Mouse (Mus musculus): ENCODE measurements around the gene Nr1h3. TPM values are rescaled to one million over a fixed set of nuclear protein-coding genes. Genes with fewer than 3 reads are reported as not detected.

Gene Nr1h3
- total and polyA plus RNA-seq, 2 experiments from 2014 or later = 0.70 to 0.82 TPM

DNA sequence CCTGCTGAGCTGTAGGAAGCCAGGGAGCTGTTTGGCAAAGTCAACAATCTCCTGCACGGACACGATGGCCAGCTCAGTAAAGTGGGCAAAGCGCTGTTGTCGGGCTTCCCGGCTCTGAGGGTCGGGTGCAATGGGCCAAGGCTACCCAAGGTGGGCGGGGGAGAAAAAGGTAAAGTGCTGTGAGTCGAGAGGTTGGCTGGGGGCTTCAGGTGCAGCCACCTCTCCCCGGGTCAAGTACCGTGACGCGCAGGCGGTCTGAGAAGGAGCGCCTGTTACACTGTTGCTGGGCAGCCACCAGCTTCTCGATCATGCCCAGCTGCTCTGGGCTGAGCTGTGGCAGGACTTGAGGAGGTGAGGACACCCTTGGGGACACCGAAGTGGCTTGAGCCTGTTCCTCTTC, 12.1 kb downstream of the Nr1h3 start:
- H3K4me3 ChIP-seq (ENCODE audit: low read depth, low read length) = no peak overlapping the region
- 0 out of 2 replicates have a peak, but pooled peaks have one; percentile 32 for ATAC-seq (ENCODE audit: low FRiP score)
- no peaks in the 10 kb centered on the region for H3K36me3 ChIP-seq (ENCODE audit: insufficient read depth, low read length)
- TF ChIP-seq CTCF (IDR thresholded peaks at IDR 0.05) = no peak
- 0 out of 2 replicates have a peak, but pooled peaks cover 3% of the 10 kb centered on the region for H3K4me1 ChIP-seq (ENCODE audit: insufficient read depth, low read length)
- H3K27me3 ChIP-seq (ENCODE audit: insufficient read depth, low read length) = no peaks in the 10 kb centered on the region
- no peak overlapping the region for H3K9ac ChIP-seq (replicated peaks; ENCODE audit: low read length, poor library complexity, severe bottlenecking)
- no peak overlapping the region for H3K27ac ChIP-seq (ENCODE audit: low read depth, low read length)
- H3K9me3 ChIP-seq (ENCODE audit: low read length) = no peaks in the 10 kb centered on the region
- DNase-seq (ENCODE audit: low spot score) = no peak
- no peak overlapping the region for H3K4me2 ChIP-seq (ENCODE audit: low read depth, low read length, poor library complexity, severe bottlenecking)
- WGBS = 93% methylated on average over 16 of the region's 16 CpGs

DNA sequence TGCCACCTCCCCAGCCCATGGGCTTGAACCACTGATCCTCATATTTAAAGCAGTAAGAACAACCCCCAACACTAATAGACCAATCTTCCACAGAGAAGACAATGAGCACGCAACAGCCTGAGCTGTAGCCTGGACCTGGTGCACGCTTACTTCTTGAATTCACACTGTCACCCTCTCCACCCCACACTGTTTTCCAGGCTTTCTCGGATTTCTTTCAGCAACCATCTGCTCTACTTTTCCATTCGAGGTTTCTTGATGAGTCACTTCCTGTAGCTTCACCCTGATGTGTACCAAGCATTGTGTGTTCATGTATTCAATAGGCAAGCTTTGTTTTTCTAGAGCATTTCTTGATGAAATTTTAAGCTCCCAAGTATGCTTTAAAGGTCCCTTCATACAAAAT, 15.2 kb downstream of the Nr1h3 start:
- WGBS = 80% methylated on average over 4 of the region's 4 CpGs
- Histone ChIP-seq H3K27ac (ENCODE audit: low read depth, low read length) (no peak overlapping the region), H3K9ac (replicated peaks; ENCODE audit: low read length, poor library complexity, severe bottlenecking) (no peak overlapping the region), H3K9me3 (ENCODE audit: low read length) (no peaks in the 10 kb centered on the region), H3K27me3 (ENCODE audit: insufficient read depth, low read length) (no peaks in the 10 kb centered on the region), H3K4me3 (ENCODE audit: low read depth, low read length) (no peak overlapping the region), H3K36me3 (ENCODE audit: insufficient read depth, low read length) (no peaks in the 10 kb centered on the region), H3K4me1 (ENCODE audit: insufficient read depth, low read length) (peaks cover 3% of the 10 kb centered on the region), H3K4me2 (ENCODE audit: low read depth, low read length, poor library complexity, severe bottlenecking) (no peak overlapping the region)
- DNase-seq (ENCODE audit: low spot score) (no peak), ATAC-seq (ENCODE audit: low FRiP score) (no peak)
- TF ChIP-seq CTCF (IDR thresholded peaks at IDR 0.05) = no peak

DNA sequence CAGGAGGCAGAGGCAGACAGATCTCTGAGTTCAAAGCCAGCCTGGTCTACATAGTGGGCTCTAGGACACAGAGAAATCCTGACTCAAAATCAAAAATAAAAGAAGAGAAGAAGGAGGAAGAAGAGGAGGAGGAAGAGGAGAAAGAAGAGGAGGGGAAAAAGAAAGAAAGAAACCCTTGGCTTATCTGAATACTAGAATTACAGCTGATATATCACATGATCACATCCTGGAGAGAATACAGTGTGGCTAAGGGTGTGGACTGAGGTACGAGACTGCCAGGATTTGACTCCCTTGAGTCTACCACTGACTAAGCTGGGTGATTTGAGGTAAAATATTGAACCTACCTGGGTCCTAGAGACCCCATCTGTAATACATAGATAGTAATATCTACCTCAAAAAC, 16.4 kb downstream of the Nr1h3 start:
- H3K9me3 ChIP-seq (ENCODE audit: low read length) = no peaks in the 10 kb centered on the region
- H3K27me3 ChIP-seq (ENCODE audit: insufficient read depth, low read length) = no peaks in the 10 kb centered on the region
- no peak overlapping the region for H3K9ac ChIP-seq (replicated peaks; ENCODE audit: low read length, poor library complexity, severe bottlenecking)
- no peak for DNase-seq (ENCODE audit: low spot score)
- TF ChIP-seq CTCF (IDR thresholded peaks at IDR 0.05) = no peak
- peaks cover 12% of the 10 kb centered on the region for H3K4me1 ChIP-seq (ENCODE audit: insufficient read depth, low read length)
- 75% methylated on average over 1 of the region's 1 CpGs for WGBS
- H3K27ac ChIP-seq (ENCODE audit: low read depth, low read length) = no peak overlapping the region
- H3K4me3 ChIP-seq (ENCODE audit: low read depth, low read length) = no peak overlapping the region
- ATAC-seq (ENCODE audit: low FRiP score) = no peak
- H3K4me2 ChIP-seq (ENCODE audit: low read depth, low read length, poor library complexity, severe bottlenecking) = no peak overlapping the region
- H3K36me3 ChIP-seq (ENCODE audit: insufficient read depth, low read length) = no peaks in the 10 kb centered on the region

GRCm38 (mm10) chr2:91183711-91184405, 18.8 kb downstream of the Nr1h3 start, which contains the start of gene Madd:
Gene Madd, minus strand, starts transcription at chr2:91183837.
- Histone ChIP-seq H3K4me3 (ENCODE audit: low read depth, low read length) (peak within 1 kb of the TSS; percentile 93), H3K4me2 (ENCODE audit: low read depth, low read length, poor library complexity, severe bottlenecking) (peak within 1 kb of the TSS; percentile 77), H3K27ac (ENCODE audit: low read depth, low read length) (peak within 1 kb of the TSS; percentile 93), H3K9ac (replicated peaks; ENCODE audit: low read length, poor library complexity, severe bottlenecking) (peak within 1 kb of the TSS; percentile 85), H3K9me3 (ENCODE audit: low read length) (no peaks in the 10 kb centered on the region), H3K4me1 (ENCODE audit: insufficient read depth, low read length) (peaks cover 13% of the 10 kb centered on the region), H3K36me3 (ENCODE audit: insufficient read depth, low read length) (peaks cover 5% of the 10 kb centered on the region; the same call in 1 of the 2 replicates), H3K27me3 (ENCODE audit: insufficient read depth, low read length) (no peaks in the 10 kb centered on the region)
- no peak for TF ChIP-seq CTCF (IDR thresholded peaks at IDR 0.05)
- 62% methylated on average over 15 of the region's 15 CpGs for WGBS
- ATAC-seq (ENCODE audit: low FRiP score) (peak; percentile 11; the same call in 1 of the 2 replicates), DNase-seq (ENCODE audit: low spot score) (no peak)

GRCm38 (mm10) chr2:91183148-91183513, 19.5 kb downstream of the Nr1h3 start:
- Histone ChIP-seq H3K4me2 (ENCODE audit: low read depth, low read length, poor library complexity, severe bottlenecking) (peak overlapping the region; percentile 77), H3K27ac (ENCODE audit: low read depth, low read length) (peak overlapping the region; percentile 93), H3K4me1 (ENCODE audit: insufficient read depth, low read length) (peaks cover 13% of the 10 kb centered on the region), H3K4me3 (ENCODE audit: low read depth, low read length) (peak overlapping the region; percentile 93), H3K36me3 (ENCODE audit: insufficient read depth, low read length) (peaks cover 7% of the 10 kb centered on the region; the same call in 1 of the 2 replicates), H3K9me3 (ENCODE audit: low read length) (no peaks in the 10 kb centered on the region), H3K27me3 (ENCODE audit: insufficient read depth, low read length) (no peaks in the 10 kb centered on the region), H3K9ac (replicated peaks; ENCODE audit: low read length, poor library complexity, severe bottlenecking) (peak overlapping the region; percentile 85)
- DNase-seq (ENCODE audit: low spot score) (peak; percentile 98), ATAC-seq (ENCODE audit: low FRiP score) (peak; percentile 96)
- WGBS = 0% methylated on average over 9 of the region's 9 CpGs
- no peak for TF ChIP-seq CTCF (IDR thresholded peaks at IDR 0.05)

GRCm38 (mm10) chr2:91182405-91183147, 20.1 kb downstream of the Nr1h3 start:
- DNase-seq (ENCODE audit: low spot score) (peak; percentile 92), ATAC-seq (ENCODE audit: low FRiP score) (peak; percentile 95)
- H3K36me3 ChIP-seq (ENCODE audit: insufficient read depth, low read length) = peaks cover 9% of the 10 kb centered on the region; the same call in 1 of the 2 replicates
- peak overlapping the region; percentile 93 for H3K4me3 ChIP-seq (ENCODE audit: low read depth, low read length)
- H3K4me2 ChIP-seq (ENCODE audit: low read depth, low read length, poor library complexity, severe bottlenecking) = peak overlapping the region; percentile 77
- peaks cover 13% of the 10 kb centered on the region for H3K4me1 ChIP-seq (ENCODE audit: insufficient read depth, low read length)
- H3K27me3 ChIP-seq (ENCODE audit: insufficient read depth, low read length) = no peaks in the 10 kb centered on the region
- peak overlapping the region; percentile 85 for H3K9ac ChIP-seq (replicated peaks; ENCODE audit: low read length, poor library complexity, severe bottlenecking)
- WGBS = under 1% methylated on average over 66 of the region's 81 CpGs
- peak overlapping the region; percentile 93 for H3K27ac ChIP-seq (ENCODE audit: low read depth, low read length)
- no peak for TF ChIP-seq CTCF (IDR thresholded peaks at IDR 0.05)
- no peaks in the 10 kb centered on the region for H3K9me3 ChIP-seq (ENCODE audit: low read length)

Data from midbrain, postnatal 0 days (tissue).